ENCODE assay signal across 1 mouse cellular context in the genomic region with DNA sequence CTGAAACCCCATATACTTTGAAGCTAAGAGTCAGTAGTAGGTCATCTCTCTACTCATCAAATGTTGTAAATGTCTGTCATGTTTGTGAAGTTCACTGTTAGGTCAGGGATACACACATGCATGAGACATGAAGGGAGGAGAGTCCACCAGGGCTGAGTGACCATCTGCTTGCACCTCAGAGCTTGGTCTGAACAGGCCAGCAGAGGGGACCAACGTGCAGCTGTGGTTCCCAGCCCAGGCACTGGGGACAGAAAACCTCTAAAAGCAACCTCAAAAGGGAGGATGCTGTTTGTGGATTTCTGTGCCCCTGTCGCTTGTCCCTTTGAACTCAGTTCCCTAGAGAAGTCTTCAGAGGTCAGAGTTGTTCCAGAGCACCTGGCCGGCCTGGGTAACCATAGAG.
TF ChIP-seq lines count a peak whose summit lies in the region.

No protein-coding gene starts in this region.

TF ChIP-seq in CH12.LX, 34 proteins besides CTCF, POLR2A, EP300 and RAD21:
- no peak for TF ChIP-seq JUND (conservative IDR thresholded peaks at IDR 0.05; ENCODE audit: low read depth, low read length)
- no peak for TF ChIP-seq MXI1 (IDR thresholded peaks at IDR 0.05; ENCODE audit: low read depth, low read length)
- TF ChIP-seq SIN3A (IDR thresholded peaks at IDR 0.05; ENCODE audit: low read length) = no peak
- 0 out of 2 replicates have a peak, but pooled peaks have one; percentile 8 for TF ChIP-seq NRF1 (IDR thresholded peaks at IDR 0.05; ENCODE audit: low read depth, low read length)
- TF ChIP-seq ETS1 (conservative IDR thresholded peaks at IDR 0.05; ENCODE audit: low read depth, low read length) = no peak
- peak; percentile 35 for TF ChIP-seq SMC3 (IDR thresholded peaks at IDR 0.05; ENCODE audit: low read depth, low read length)
- TF ChIP-seq ZKSCAN1 (IDR thresholded peaks at IDR 0.05; ENCODE audit: borderline replicate concordance, low read depth, low read length) = no peak
- no peak for TF ChIP-seq E2F4 (IDR thresholded peaks at IDR 0.05; ENCODE audit: insufficient replicate concordance, low read depth, low read length)
- TF ChIP-seq ZMIZ1 (IDR thresholded peaks at IDR 0.05; ENCODE audit: low read depth, low read length) = no peak
- no peak for TF ChIP-seq JUN (IDR thresholded peaks at IDR 0.05; ENCODE audit: insufficient read depth, low read depth, low read length)
